ENCODE assay signal across 10 mouse cellular contexts in the genomic region with DNA sequence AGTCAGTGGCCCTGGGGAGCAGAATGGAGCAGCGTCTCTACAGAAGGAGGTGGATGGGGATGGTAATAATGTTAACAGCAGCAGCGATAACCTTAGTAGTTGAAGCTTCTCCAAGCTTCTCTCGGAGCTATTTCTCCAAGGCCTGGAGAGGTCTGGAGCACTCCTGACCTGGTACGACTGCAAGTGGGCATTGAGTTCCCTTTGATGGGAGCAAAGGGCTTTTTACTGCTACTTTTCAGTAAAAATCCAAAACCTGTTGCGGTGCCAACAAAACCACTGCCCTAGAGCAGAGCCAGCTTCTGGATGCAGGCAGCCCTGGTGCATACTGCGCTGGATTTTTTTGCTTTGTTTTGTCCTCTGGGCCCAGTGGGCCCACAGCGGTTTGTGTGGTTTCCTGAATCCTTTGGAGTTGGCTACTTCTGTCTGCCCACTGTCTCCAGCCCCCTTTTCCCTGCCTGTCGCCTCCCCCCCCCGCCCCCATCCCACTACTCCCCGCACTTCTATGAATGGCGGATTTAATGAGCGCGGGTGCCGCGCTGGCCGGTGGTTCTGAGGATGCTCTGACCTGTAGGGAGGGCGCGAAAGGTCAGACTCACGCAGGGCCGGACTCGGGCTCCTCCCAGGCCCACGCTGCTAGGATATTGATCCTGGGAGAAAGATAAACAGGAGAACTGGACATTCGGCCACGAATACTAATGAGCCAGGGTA. TPM values are rescaled to one million over a fixed set of nuclear protein-coding genes. Genes with fewer than 3 reads are reported as not detected.
DNase-seq lines count a peak whose midpoint lies in the region; ATAC-seq and TF ChIP-seq lines count a peak whose summit lies in the region.
"Had no signal": no experiment of that assay in that cellular context is flagged by ENCODE, and none has a peak within 500 bp of the region (broad histone marks: within the 10 kb centered on the region; RNA-seq: fewer than 3 reads in every experiment).

No protein-coding gene starts in this region.

- peaks cover 99% of the 10 kb centered on the region for H3K27me3 ChIP-seq in hindbrain, embryonic 10.5 days (ENCODE audit: insufficient read depth, poor library complexity, severe bottlenecking)
- H3K27me3 ChIP-seq in midbrain, embryonic 12.5 days, result peaks cover 66% of the 10 kb centered on the region

- no peaks in the 10 kb centered on the region for H3K9me3 ChIP-seq in hindbrain, embryonic 10.5 days
- no peaks in the 10 kb centered on the region for H3K9me3 ChIP-seq in midbrain, embryonic 12.5 days

- no peak for TF ChIP-seq POLR2A in brain, embryonic 14.5 days (IDR thresholded peaks at IDR 0.05; ENCODE audit: borderline replicate concordance, extremely low read depth, insufficient read depth, insufficient read length, poor library complexity, severe bottlenecking)

- H3K36me3 ChIP-seq in hindbrain, embryonic 10.5 days, result no peaks in the 10 kb centered on the region; the same call in 1 of the 2 replicates
- H3K36me3 ChIP-seq in midbrain, embryonic 12.5 days, result no peaks in the 10 kb centered on the region

- H3K4me1 ChIP-seq in hindbrain, embryonic 10.5 days (replicated peaks), result peaks cover 57% of the 10 kb centered on the region
- H3K4me1 ChIP-seq in midbrain, embryonic 12.5 days, result peaks cover 37% of the 10 kb centered on the region

- H3K4me2 ChIP-seq in midbrain, embryonic 12.5 days (replicated peaks), result peak overlapping the region; percentile 71

- whole genome bisulfite sequencing in hindbrain, embryonic 10.5 days, result under 1% methylated on average over 24 of the region's 24 CpGs
- 0% methylated on average over 24 of the region's 24 CpGs for WGBS in midbrain, embryonic 12.5 days

- peak overlapping the region; percentile 77 for H3K27ac ChIP-seq in hindbrain, embryonic 10.5 days
- peak overlapping the region; percentile 58 for H3K27ac ChIP-seq in midbrain, embryonic 12.5 days (replicated peaks)
- H3K27ac ChIP-seq: gastrocnemius, adult 2 months had no signal

- TF ChIP-seq CTCF in brain, embryonic 14.5 days (IDR thresholded peaks at IDR 0.05; ENCODE audit: borderline replicate concordance, extremely low read depth, insufficient read depth, insufficient read length), result no peak

- H3K4me3 ChIP-seq in hindbrain, embryonic 10.5 days, result peak overlapping the region; percentile 41
- peak overlapping the region; percentile 10 for H3K4me3 ChIP-seq in midbrain, embryonic 12.5 days
- H3K4me3 ChIP-seq: gastrocnemius, adult 2 months had no signal

- ATAC-seq in midbrain, embryonic 12.5 days (ENCODE audit: low FRiP score, low read depth), result peak; percentile 16; the same call in 1 of the 2 replicates
- ATAC-seq in CD4-positive, CD25-positive, alpha-beta regulatory T cell, adult 4 months, result no peak

- H3K9ac ChIP-seq in midbrain, embryonic 12.5 days (replicated peaks), result no peak overlapping the region

- DNase-seq in brain, embryonic 14.5 days (ENCODE audit: low read depth), result peak; percentile 70
- DNase-seq in cerebellum, postnatal 25 days, result peak; percentile 75 to 78
- DNase-seq in hindbrain, embryonic 10.5 days (ENCODE audit: low spot score), result peak; percentile 67
- no peak for DNase-seq in thymus, postnatal 14 days
- no peak for DNase-seq in kidney, postnatal 14 days
- no peak for DNase-seq in right cerebral cortex, postnatal 14 days
- DNase-seq: gastrocnemius, adult 2 months; spleen, adult 18-20 months had no signal

RNA-seq across cellular contexts. Expression of gene Gm10837, which starts 5.4 kb away (rescaled TPM):
- polyA plus RNA-seq in brain, embryonic 14.5 days (2012; rRNA removed), result 0.16 and 0.25 TPM in 2 replicates
- polyA plus RNA-seq in hindbrain, embryonic 10.5 days (2016; fragmentation: Nextera tagmentation; extraction: Ambion mirVana), result 0.24 and 0.29 TPM in 2 replicates
- polyA plus RNA-seq in midbrain, embryonic 12.5 days (2016; fragmentation: Nextera tagmentation; extraction: Ambion mirVana), result 0.31 and 0.68 TPM in 2 replicates
- not detected for polyA plus RNA-seq in CD4-positive, CD25-positive, alpha-beta regulatory T cell, adult 4 months (2017; shearing (Covaris generic))

RNA-seq across cellular contexts. Expression of gene Zic2, which starts 9.8 kb away (rescaled TPM):
- 51.8 and 66.8 TPM in 2 replicates for polyA plus RNA-seq in brain, embryonic 14.5 days (2012; rRNA removed)
- 7.2 and 10.1 TPM in 2 replicates for polyA plus RNA-seq in hindbrain, embryonic 10.5 days (2016; fragmentation: Nextera tagmentation; extraction: Ambion mirVana)
- polyA plus RNA-seq in midbrain, embryonic 12.5 days (2016; fragmentation: Nextera tagmentation; extraction: Ambion mirVana), result 14.2 and 21.1 TPM in 2 replicates
- not detected for polyA plus RNA-seq in CD4-positive, CD25-positive, alpha-beta regulatory T cell, adult 4 months (2017; shearing (Covaris generic))

RNA-seq across cellular contexts. Expression of gene Zic5, which starts 19.5 kb away (rescaled TPM):
- polyA plus RNA-seq in brain, embryonic 14.5 days (2012; rRNA removed), result 10.4 and 18.6 TPM in 2 replicates
- polyA plus RNA-seq in hindbrain, embryonic 10.5 days (2016; fragmentation: Nextera tagmentation; extraction: Ambion mirVana), result 16.5 and 20.3 TPM in 2 replicates
- polyA plus RNA-seq in midbrain, embryonic 12.5 days (2016; fragmentation: Nextera tagmentation; extraction: Ambion mirVana), result 15.7 and 30.2 TPM in 2 replicates
- polyA plus RNA-seq in CD4-positive, CD25-positive, alpha-beta regulatory T cell, adult 4 months (2017; shearing (Covaris generic)), result not detected

RNA-seq across cellular contexts. Expression of gene Gm5089, which starts 34.1 kb away (rescaled TPM):
- 0.16 and 0.52 TPM in 2 replicates for polyA plus RNA-seq in brain, embryonic 14.5 days (2012; rRNA removed)
- 1.9 and 2.4 TPM in 2 replicates for polyA plus RNA-seq in hindbrain, embryonic 10.5 days (2016; fragmentation: Nextera tagmentation; extraction: Ambion mirVana)
- 1.7 and 2.6 TPM in 2 replicates for polyA plus RNA-seq in midbrain, embryonic 12.5 days (2016; fragmentation: Nextera tagmentation; extraction: Ambion mirVana)
- polyA plus RNA-seq in CD4-positive, CD25-positive, alpha-beta regulatory T cell, adult 4 months (2017; shearing (Covaris generic)), result not detected

RNA-seq across cellular contexts. Expression of gene Pcca, which starts 49.1 kb away (rescaled TPM):
- polyA plus RNA-seq in brain, embryonic 14.5 days (2012; rRNA removed), result 22.4 and 22.7 TPM in 2 replicates
- polyA plus RNA-seq in hindbrain, embryonic 10.5 days (2016; fragmentation: Nextera tagmentation; extraction: Ambion mirVana), result 25.6 and 29.3 TPM in 2 replicates
- polyA plus RNA-seq in midbrain, embryonic 12.5 days (2016; fragmentation: Nextera tagmentation; extraction: Ambion mirVana), result 32.2 and 33.5 TPM in 2 replicates
- polyA plus RNA-seq in CD4-positive, CD25-positive, alpha-beta regulatory T cell, adult 4 months (2017; shearing (Covaris generic)), result 10 to 100 TPM; 18.7 to 20.9 TPM

Comparison
In these comparisons a context has a peak if more than half of its experiments do, and no peak if none do; other contexts are left out.
1. DNase-seq: peak in brain, embryonic 14.5 days (single experiment), cerebellum, postnatal 25 days (2 of 2) and hindbrain, embryonic 10.5 days (single experiment); none in thymus, postnatal 14 days (single experiment), kidney, postnatal 14 days (single experiment) and right cerebral cortex, postnatal 14 days (single experiment).
2. RNA of gene Zic5, which starts 19.5 kb away (polyA plus RNA-seq): 10.4 to 18.6 TPM in brain, embryonic 14.5 days, 16.5 to 20.3 TPM in hindbrain, embryonic 10.5 days and 15.7 to 30.2 TPM in midbrain, embryonic 12.5 days; not detected in CD4-positive, CD25-positive, alpha-beta regulatory T cell, adult 4 months; every median in the first group is over 10 times any median in the second.